Mouse (Mus musculus): ENCODE data around the gene 4931414P19Rik.
A peak's percentile ranks its signal among the peaks of the same experiment; 100 is the strongest.

Gene 4931414P19Rik

GRCm38 (mm10) chr14:54605752-54606321 lies at the start of gene 4931414P19Rik:
Gene 4931414P19Rik (minus strand): TSS chr14:54605993.
- peak; percentile 98 for DNase-seq

GRCm38 (mm10) chr14:54653496-54653895 lies 47.7 kb upstream of the 4931414P19Rik start:
- DNase-seq: peak; percentile 99

- peak; percentile 88 for DNase-seq
Measured at GRCm38 (mm10) chr14:54652787-54653186, 47.0 kb upstream of the 4931414P19Rik start.

GRCm38 (mm10) chr14:54651556-54651955 lies 45.8 kb upstream of the 4931414P19Rik start:
- peak; percentile 90 for DNase-seq

GRCm38 (mm10) chr14:54650621-54651454 lies 45.0 kb upstream of the 4931414P19Rik start:
- DNase-seq: peak; percentile 95

- DNase-seq: no peak
Measured at GRCm38 (mm10) chr14:54647900-54648299, 42.1 kb upstream of the 4931414P19Rik start.

GRCm38 (mm10) chr14:54646898-54647636 lies 41.3 kb upstream of the 4931414P19Rik start:
- no peak for DNase-seq

GRCm38 (mm10) chr14:54646455-54646854 lies 40.7 kb upstream of the 4931414P19Rik start:
- DNase-seq: peak; percentile 91

- DNase-seq: peak; percentile 86
Measured at GRCm38 (mm10) chr14:54644294-54644693, 38.5 kb upstream of the 4931414P19Rik start.

- peak; percentile 79 for DNase-seq
Measured at GRCm38 (mm10) chr14:54643011-54643410, 37.2 kb upstream of the 4931414P19Rik start.

- peak; percentile 92 for DNase-seq
Measured at GRCm38 (mm10) chr14:54642224-54642944, 36.6 kb upstream of the 4931414P19Rik start.

- peak; percentile 99 for DNase-seq
Measured at GRCm38 (mm10) chr14:54641305-54641969, 35.6 kb upstream of the 4931414P19Rik start, which contains the start of gene Cdh24. Gene Cdh24 (minus strand): TSS chr14:54641364.

- DNase-seq: peak; percentile 83
Measured at GRCm38 (mm10) chr14:54640946-54641304, 35.1 kb upstream of the 4931414P19Rik start, which contains the start of gene Gm17606. Gene Gm17606 (plus strand): TSS chr14:54640952.

GRCm38 (mm10) chr14:54640121-54640520 lies 34.3 kb upstream of the 4931414P19Rik start:
- no peak for DNase-seq

- DNase-seq: no peak
Measured at GRCm38 (mm10) chr14:54638210-54638609, 32.4 kb upstream of the 4931414P19Rik start.

- no peak for DNase-seq
Measured at GRCm38 (mm10) chr14:54636954-54637353, 31.2 kb upstream of the 4931414P19Rik start.

- DNase-seq: no peak
Measured at GRCm38 (mm10) chr14:54634182-54634581, 28.4 kb upstream of the 4931414P19Rik start.

GRCm38 (mm10) chr14:54632252-54632651 lies 26.5 kb upstream of the 4931414P19Rik start:
- no peak for DNase-seq

- DNase-seq: no peak
Measured at GRCm38 (mm10) chr14:54631240-54631599, 25.4 kb upstream of the 4931414P19Rik start.

GRCm38 (mm10) chr14:54630583-54631239 lies 24.9 kb upstream of the 4931414P19Rik start:
- DNase-seq: no peak

- no peak for DNase-seq
Measured at GRCm38 (mm10) chr14:54629797-54630196, 24.0 kb upstream of the 4931414P19Rik start.

GRCm38 (mm10) chr14:54628103-54628502 lies 22.3 kb upstream of the 4931414P19Rik start:
- DNase-seq: no peak

Data from heart, adult 11 months (tissue).